Comparison of ENCODE assay signal across 12 mouse cellular contexts in genomic region chr1:39313352-39314245, GRCm38 (mm10). TPM values are rescaled to one million over a fixed set of nuclear protein-coding genes. Genes with fewer than 3 reads are reported as not detected.
DNase-seq lines count a peak whose midpoint lies in the region; ATAC-seq and TF ChIP-seq lines count a peak whose summit lies in the region.
"Had no signal": no experiment of that assay in that cellular context is flagged by ENCODE, and none has a peak within 500 bp of the region (broad histone marks: within the 10 kb centered on the region; RNA-seq: fewer than 3 reads in every experiment).

No protein-coding gene starts in this region.

- H3K27ac ChIP-seq in layer of hippocampus, adult 2 months = peak overlapping the region; percentile 52; the same call in 1 of the 2 replicates
- H3K27ac ChIP-seq in cortical plate, adult 2 months (ENCODE audit: insufficient read depth, low read length) = peak overlapping the region; percentile 24; the same call in 1 of the 2 replicates
- H3K27ac ChIP-seq in kidney, embryonic 16.5 days (ENCODE audit: low read length) = no peak overlapping the region
- H3K27ac ChIP-seq: hindbrain, embryonic 15.5 days; kidney, embryonic 15.5 days had no signal

- no peak for TF ChIP-seq POLR2A in cortical plate, adult 2 months (IDR thresholded peaks at IDR 0.05; ENCODE audit: extremely low read depth, insufficient read depth, low read length)

- H3K4me1 ChIP-seq in cortical plate, adult 2 months (ENCODE audit: control insufficient read depth, insufficient read depth, low read length) = peaks cover 16% of the 10 kb centered on the region
- H3K4me1 ChIP-seq in kidney, embryonic 16.5 days (ENCODE audit: insufficient read depth, low read length) = 0 out of 2 replicates have a peak, but pooled peaks cover 2% of the 10 kb centered on the region

- WGBS in kidney, embryonic 16.5 days = 70% methylated on average over 10 of the region's 10 CpGs

- peak; percentile 13 to 20 for DNase-seq in layer of hippocampus, adult 2 months (ENCODE audit: low spot score in 2 of 2)
- no peak for DNase-seq in layer of hippocampus, adult 9-10 months (ENCODE audit: low spot score)
- DNase-seq in MN1 (ENCODE audit: low spot score) = peak; percentile 32
- DNase-seq in lung, postnatal 36 days = peak; percentile 19
- DNase-seq in kidney, adult 18-20 months = no peak
- no peak for DNase-seq in spleen, postnatal 4 days (ENCODE audit: low spot score in 2 of 2)
- DNase-seq: thymus, postnatal 25 days had no signal

- no peak overlapping the region for H3K9ac ChIP-seq in kidney, embryonic 16.5 days (replicated peaks; ENCODE audit: low read length)
- H3K9ac ChIP-seq: forebrain, postnatal 0 days; hindbrain, embryonic 15.5 days; kidney, embryonic 15.5 days had no signal

- H3K4me3 ChIP-seq in layer of hippocampus, adult 2 months = no peak overlapping the region
- no peak overlapping the region for H3K4me3 ChIP-seq in cortical plate, adult 2 months (ENCODE audit: insufficient read depth, low read length)
- no peak overlapping the region for H3K4me3 ChIP-seq in kidney, embryonic 16.5 days (ENCODE audit: low read length)
- H3K4me3 ChIP-seq: hindbrain, embryonic 15.5 days; kidney, embryonic 15.5 days had no signal

- no peaks in the 10 kb centered on the region for H3K9me3 ChIP-seq in kidney, embryonic 16.5 days (ENCODE audit: low read length)
- H3K9me3 ChIP-seq: hindbrain, embryonic 15.5 days; kidney, embryonic 15.5 days had no signal

- H3K4me2 ChIP-seq in kidney, embryonic 16.5 days (replicated peaks; ENCODE audit: low read depth, low read length) = no peak overlapping the region
- H3K4me2 ChIP-seq: kidney, embryonic 15.5 days had no signal

- no peak for TF ChIP-seq CTCF in layer of hippocampus, adult 2 months (conservative IDR thresholded peaks at IDR 0.05)
- no peak for TF ChIP-seq CTCF in cortical plate, adult 2 months (IDR thresholded peaks at IDR 0.05; ENCODE audit: extremely low read depth, insufficient read depth, low read length)

- no peak for ATAC-seq in kidney, embryonic 16.5 days (ENCODE audit: low FRiP score, low TSS enrichment)

- H3K27me3 ChIP-seq in kidney, embryonic 16.5 days (ENCODE audit: insufficient read depth, low read length) = no peaks in the 10 kb centered on the region
- H3K27me3 ChIP-seq: hindbrain, embryonic 15.5 days; kidney, embryonic 15.5 days had no signal

- H3K36me3 ChIP-seq in kidney, embryonic 16.5 days (ENCODE audit: insufficient read depth, low read length) = no peaks in the 10 kb centered on the region
- H3K36me3 ChIP-seq: hindbrain, embryonic 15.5 days; kidney, embryonic 15.5 days had no signal

RNA-seq across cellular contexts. Expression of gene Rpl31, which starts 54.0 kb away (rescaled TPM):
- 100 to 1,000 TPM; 538 to 549 TPM for total RNA-seq in layer of hippocampus, adult 2 months (2021)
- polyA plus RNA-seq in cortical plate, adult 2 months (2012; rRNA removed) = 784 and 793 TPM in 2 replicates
- 464 and 479 TPM in 2 replicates for polyA plus RNA-seq in kidney, embryonic 16.5 days (2015; fragmentation: Nextera tagmentation; extraction: Ambion mirVana)

Comparison
In these comparisons a context has a peak if more than half of its experiments do, and no peak if none do; other contexts are left out.
1. DNase-seq: peak in layer of hippocampus, adult 2 months (2 of 2), MN1 (single experiment) and lung, postnatal 36 days (single experiment); none in layer of hippocampus, adult 9-10 months (single experiment), kidney, adult 18-20 months (single experiment) and spleen, postnatal 4 days (0 of 2).